8 mouse cellular contexts compared by ENCODE assay signal in the genomic region with DNA sequence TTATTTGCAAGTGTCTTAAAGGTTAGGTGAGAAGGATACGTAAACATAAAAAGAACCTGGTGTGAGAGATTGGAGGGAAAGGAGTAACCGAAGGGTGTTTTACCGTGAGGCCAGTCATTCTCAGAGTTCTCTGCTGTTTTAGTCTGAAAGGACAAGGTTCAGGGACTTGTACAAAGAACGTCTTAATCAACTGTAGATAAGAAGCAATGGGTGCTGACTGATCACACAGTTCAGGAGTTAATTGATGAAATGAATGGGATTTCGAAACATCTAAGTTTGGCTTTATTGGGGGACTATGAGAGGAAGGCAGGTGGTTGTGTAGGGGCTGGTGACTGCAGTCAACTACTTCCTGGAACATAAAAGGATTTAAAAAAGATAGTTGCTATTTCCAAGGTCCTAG. TPM values are rescaled to one million over a fixed set of nuclear protein-coding genes. Genes with fewer than 3 reads are reported as not detected.
DNase-seq lines count a peak whose midpoint lies in the region; ATAC-seq and TF ChIP-seq lines count a peak whose summit lies in the region.

No protein-coding gene starts in this region.

- peak overlapping the region; percentile 86 for H3K4me2 ChIP-seq in heart, embryonic 11.5 days
- H3K4me2 ChIP-seq in forebrain, embryonic 15.5 days (replicated peaks), result peak overlapping the region; percentile 92
- H3K4me2 ChIP-seq in liver, embryonic 16.5 days (ENCODE audit: low read depth, low read length), result peak overlapping the region; percentile 78

- H3K9me3 ChIP-seq in heart, embryonic 11.5 days (replicated peaks; ENCODE audit: control insufficient read depth, low read length), result no peaks in the 10 kb centered on the region
- no peaks in the 10 kb centered on the region for H3K9me3 ChIP-seq in E14TG2a.4 (ENCODE audit: low read length)
- H3K9me3 ChIP-seq in forebrain, embryonic 15.5 days, result no peaks in the 10 kb centered on the region
- no peaks in the 10 kb centered on the region for H3K9me3 ChIP-seq in liver, embryonic 16.5 days (replicated peaks; ENCODE audit: control insufficient read depth, low read length)

- no peak for DNase-seq in heart, postnatal 36 days
- no peak for DNase-seq in adrenal gland, postnatal 10 days
- no peak for DNase-seq in left cerebral cortex, postnatal 14 days (ENCODE audit: low spot score in 2 of 2)
- no peak for DNase-seq in lung, adult 18-20 months

- intact Hi-C loops in heart, postnatal 36 days (cut with DNase I), result loop anchor here (5.0 to 10.0 kb wide), 2 partner anchors 124 to 488 kb away; no protein-coding TSS in a partner anchor
- intact Hi-C loops in left cerebral cortex, postnatal 14 days (cut with DNase I), result loop anchor here (5.0 to 10.0 kb wide), 3 partner anchors 124 to 488 kb away; no protein-coding TSS in a partner anchor

- H3K27ac ChIP-seq in heart, embryonic 11.5 days (ENCODE audit: low read depth, low read length), result no peak overlapping the region
- peak overlapping the region; percentile 88 for H3K27ac ChIP-seq in forebrain, embryonic 15.5 days (replicated peaks)
- no peak overlapping the region for H3K27ac ChIP-seq in liver, embryonic 16.5 days (ENCODE audit: low read length)

- H3K27me3 ChIP-seq in heart, embryonic 11.5 days (ENCODE audit: control insufficient read depth, insufficient read depth, low read length), result no peaks in the 10 kb centered on the region
- no peaks in the 10 kb centered on the region for H3K27me3 ChIP-seq in E14TG2a.4 (ENCODE audit: insufficient read depth, low read length)
- H3K27me3 ChIP-seq in forebrain, embryonic 15.5 days, result no peaks in the 10 kb centered on the region
- H3K27me3 ChIP-seq in liver, embryonic 16.5 days (ENCODE audit: control insufficient read depth, insufficient read depth, low read depth, low read length), result no peaks in the 10 kb centered on the region

- H3K36me3 ChIP-seq in heart, embryonic 11.5 days (ENCODE audit: control insufficient read depth, insufficient read depth, low read length), result no peaks in the 10 kb centered on the region
- peaks cover 14% of the 10 kb centered on the region; the same call in 1 of the 2 replicates for H3K36me3 ChIP-seq in E14TG2a.4 (ENCODE audit: insufficient read depth, low read length)
- H3K36me3 ChIP-seq in forebrain, embryonic 15.5 days, result 0 out of 2 replicates have a peak, but pooled peaks cover under 1% of the 10 kb centered on the region
- no peaks in the 10 kb centered on the region for H3K36me3 ChIP-seq in liver, embryonic 16.5 days (ENCODE audit: control insufficient read depth, insufficient read depth)

- peaks cover 6% of the 10 kb centered on the region for H3K4me1 ChIP-seq in heart, embryonic 11.5 days (ENCODE audit: control insufficient read depth, insufficient read depth, low read length)
- H3K4me1 ChIP-seq in E14TG2a.4 (replicated peaks; ENCODE audit: low read depth, low read length), result peaks cover 34% of the 10 kb centered on the region
- peaks cover 37% of the 10 kb centered on the region for H3K4me1 ChIP-seq in forebrain, embryonic 15.5 days
- peaks cover 6% of the 10 kb centered on the region for H3K4me1 ChIP-seq in liver, embryonic 16.5 days (ENCODE audit: control insufficient read depth, low read depth, low read length)

- no peak for TF ChIP-seq CTCF in E14TG2a.4 (conservative IDR thresholded peaks at IDR 0.05; ENCODE audit: low read length)

- H3K4me3 ChIP-seq in heart, embryonic 11.5 days (ENCODE audit: low read depth, low read length), result peak overlapping the region; percentile 78
- peak overlapping the region; percentile 93 for H3K4me3 ChIP-seq in E14TG2a.4 (replicated peaks; ENCODE audit: low read length)
- H3K4me3 ChIP-seq in forebrain, embryonic 15.5 days, result peak overlapping the region; percentile 69
- H3K4me3 ChIP-seq in liver, embryonic 16.5 days (ENCODE audit: low read depth, low read length), result peak overlapping the region; percentile 77

- H3K9ac ChIP-seq in heart, embryonic 11.5 days (ENCODE audit: low read depth, low read length), result peak overlapping the region; percentile 86; the same call in 1 of the 2 replicates
- peak overlapping the region; percentile 73 for H3K9ac ChIP-seq in forebrain, embryonic 15.5 days (replicated peaks)
- peak overlapping the region; percentile 14; the same call in 1 of the 2 replicates for H3K9ac ChIP-seq in liver, embryonic 16.5 days (ENCODE audit: low read depth, low read length)

- WGBS in heart, embryonic 11.5 days (ENCODE audit: insufficient replicate concordance), result 35% methylated on average over 5 of the region's 5 CpGs
- 40% methylated on average over 5 of the region's 5 CpGs for whole genome bisulfite sequencing in forebrain, embryonic 15.5 days
- 35% methylated on average over 5 of the region's 5 CpGs for WGBS in liver, embryonic 16.5 days (ENCODE audit: insufficient replicate concordance)

- ATAC-seq in heart, embryonic 11.5 days (replicated peaks; ENCODE audit: insufficient number of reproducible peaks, low FRiP score, low TSS enrichment), result no peak
- ATAC-seq in forebrain, embryonic 15.5 days (replicated peaks), result no peak
- no peak for ATAC-seq in liver, embryonic 16.5 days (ENCODE audit: low read depth)

RNA-seq across cellular contexts. Expression of a gene that starts 0.9 kb away (rescaled TPM):
- polyA plus RNA-seq in heart, embryonic 11.5 days (2014; fragmentation: Nextera tagmentation; extraction: Ambion mirVana), result 15.8 and 15.9 TPM in 2 replicates
- 10 to 100 TPM; 11.8 to 16.3 TPM for total RNA-seq in heart, postnatal 36 days (2021)
- polyA plus RNA-seq in forebrain, embryonic 15.5 days (2015; fragmentation: Nextera tagmentation; extraction: Ambion mirVana), result 24.4 and 25.5 TPM in 2 replicates
- 5.0 and 5.9 TPM in 2 replicates for polyA plus RNA-seq in liver, embryonic 16.5 days (2015; fragmentation: Nextera tagmentation; extraction: Ambion mirVana)
- 10 to 100 TPM; 22.6 to 23.6 TPM for total RNA-seq in adrenal gland, postnatal 10 days (2021)
- total RNA-seq in left cerebral cortex, postnatal 14 days (2021), result 10 to 100 TPM; 30.6 to 33.7 TPM

Comparison
In these comparisons a context has a peak if more than half of its experiments do, and no peak if none do; other contexts are left out.
1. H3K9ac ChIP-seq: peak in every context shown above with its lines; median percentile 86 in heart, embryonic 11.5 days; 73 in forebrain, embryonic 15.5 days; 14 in liver, embryonic 16.5 days.